Mouse (Mus musculus): Measurements from ENCODE around the gene Notch3. TPM values are rescaled to one million over a fixed set of nuclear protein-coding genes. Genes with fewer than 3 reads are reported as not detected.
A peak's percentile ranks its signal among the peaks of the same experiment; 100 is the strongest.

Gene Notch3
- polyA plus RNA-seq, 1 experiment from 2014 or later, result 0.20 TPM

DNA sequence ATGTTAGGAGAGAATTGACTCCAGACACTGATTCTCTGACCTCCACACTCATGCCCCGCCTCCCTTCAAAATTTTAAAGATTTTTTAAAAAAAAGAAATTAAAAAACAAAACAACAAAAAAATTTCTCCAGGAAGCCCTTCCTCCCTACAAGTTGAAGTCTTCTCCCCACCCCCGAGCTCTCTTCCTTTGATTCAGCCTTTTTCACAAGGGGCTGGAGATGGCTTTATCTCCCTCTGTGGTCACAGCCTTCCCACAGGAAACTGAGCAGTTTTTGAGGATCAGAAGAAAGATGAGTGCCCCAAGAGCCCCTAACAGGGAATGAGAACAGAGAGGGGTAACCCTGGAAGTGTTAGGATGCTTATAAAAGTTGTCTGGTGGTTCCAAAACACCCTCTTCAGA, 5.8 kb upstream of the Notch3 start:
- Histone ChIP-seq H3K4me1 (ENCODE audit: insufficient read depth) (peaks cover 5% of the 10 kb centered on the region), H3K4me3 (ENCODE audit: low read depth, low read length) (no peak overlapping the region), H3K4me2 (ENCODE audit: low read depth, low read length) (no peak overlapping the region), H3K9me3 (ENCODE audit: low read length) (no peaks in the 10 kb centered on the region), H3K27me3 (ENCODE audit: insufficient read depth, low read length) (0 out of 2 replicates have a peak, but pooled peaks cover 3% of the 10 kb centered on the region), H3K9ac (replicated peaks) (no peak overlapping the region), H3K27ac (ENCODE audit: low read depth) (no peak overlapping the region), H3K36me3 (replicated peaks; ENCODE audit: insufficient read depth, low read length) (no peaks in the 10 kb centered on the region)
- ATAC-seq, result no peak
- DNase-seq, result no peak
- 71% methylated on average over 2 of the region's 2 CpGs for WGBS (ENCODE audit: insufficient replicate concordance)
- no peak for TF ChIP-seq EP300 (IDR thresholded peaks at IDR 0.05; ENCODE audit: low read depth)
- TF ChIP-seq CTCF (IDR thresholded peaks at IDR 0.05; ENCODE audit: low read depth), result no peak

DNA sequence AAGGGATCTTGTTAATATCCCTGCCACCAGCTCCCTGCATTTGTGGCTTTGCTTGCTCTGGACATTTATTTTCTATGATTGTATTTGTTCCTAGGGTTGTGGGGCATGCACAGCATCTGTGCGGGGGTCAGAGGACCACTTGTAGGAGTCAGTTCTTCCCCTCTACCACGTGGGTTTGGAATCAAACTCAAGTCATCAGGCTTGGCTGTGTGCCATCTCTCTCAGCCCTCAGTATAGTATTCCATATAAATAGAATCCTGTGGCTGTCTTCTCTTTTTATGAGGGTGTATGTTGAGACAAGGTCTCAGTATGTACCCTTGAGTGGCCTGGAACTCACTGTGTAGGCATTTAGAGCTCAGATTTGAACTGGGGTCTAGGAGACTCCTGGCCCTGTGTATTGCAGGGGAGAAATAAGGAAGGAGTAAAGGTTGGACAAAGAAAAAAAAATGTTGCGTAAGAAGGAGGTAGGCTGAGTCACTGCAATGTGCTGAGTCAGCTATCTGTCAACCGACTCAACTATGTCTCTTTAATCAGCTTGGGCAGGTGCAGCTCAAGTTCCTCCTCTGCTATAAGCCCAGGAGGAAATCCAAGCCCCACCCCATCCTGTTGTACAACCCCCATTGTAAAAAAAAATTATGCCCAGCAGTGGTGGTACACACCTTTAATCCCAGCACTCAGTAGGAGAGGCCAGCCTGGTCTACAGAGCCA, 3.0 kb upstream of the Notch3 start:
- TF ChIP-seq CTCF (IDR thresholded peaks at IDR 0.05; ENCODE audit: low read depth), result no peak
- peak; percentile 49; the same call in 1 of the 2 replicates for TF ChIP-seq EP300 (IDR thresholded peaks at IDR 0.05; ENCODE audit: low read depth)
- no peaks in the 10 kb centered on the region for H3K36me3 ChIP-seq (replicated peaks; ENCODE audit: insufficient read depth, low read length)
- ATAC-seq (peak; percentile 29; the same call in 1 of the 2 replicates), DNase-seq (no peak)
- H3K4me3 ChIP-seq (ENCODE audit: low read depth, low read length), result no peak overlapping the region
- no peaks in the 10 kb centered on the region for H3K9me3 ChIP-seq (ENCODE audit: low read length)
- H3K27ac ChIP-seq (ENCODE audit: low read depth), result no peak overlapping the region
- H3K27me3 ChIP-seq (ENCODE audit: insufficient read depth, low read length), result peaks cover 27% of the 10 kb centered on the region
- no peak overlapping the region for H3K4me2 ChIP-seq (ENCODE audit: low read depth, low read length)
- no peak overlapping the region for H3K9ac ChIP-seq (replicated peaks)
- peaks cover 19% of the 10 kb centered on the region for H3K4me1 ChIP-seq (ENCODE audit: insufficient read depth)
- 33% methylated on average over 4 of the region's 4 CpGs for WGBS (ENCODE audit: insufficient replicate concordance)

- Histone ChIP-seq H3K4me3 (ENCODE audit: low read depth, low read length) (peak overlapping the region; percentile 48), H3K27ac (ENCODE audit: low read depth) (no peak overlapping the region), H3K9me3 (ENCODE audit: low read length) (no peaks in the 10 kb centered on the region), H3K36me3 (replicated peaks; ENCODE audit: insufficient read depth, low read length) (no peaks in the 10 kb centered on the region), H3K9ac (replicated peaks) (peak overlapping the region; percentile 3; the same call in 1 of the 2 replicates), H3K4me2 (ENCODE audit: low read depth, low read length) (peak overlapping the region; percentile 80), H3K4me1 (ENCODE audit: insufficient read depth) (peaks cover 26% of the 10 kb centered on the region), H3K27me3 (ENCODE audit: insufficient read depth, low read length) (peaks cover 62% of the 10 kb centered on the region)
- ATAC-seq, result no peak
- DNase-seq, result peak; percentile 53
- 1% methylated on average over 24 of the region's 43 CpGs for WGBS (ENCODE audit: insufficient replicate concordance)
- TF ChIP-seq CTCF (IDR thresholded peaks at IDR 0.05; ENCODE audit: low read depth) (no peak), EP300 (IDR thresholded peaks at IDR 0.05; ENCODE audit: low read depth) (no peak)
Observed at GRCm38 (mm10) chr17:32165803-32166595, 653 bp downstream of the Notch3 start.

- Histone ChIP-seq H3K9me3 (ENCODE audit: low read length) (no peaks in the 10 kb centered on the region), H3K27ac (ENCODE audit: low read depth) (no peak overlapping the region), H3K36me3 (replicated peaks; ENCODE audit: insufficient read depth, low read length) (no peaks in the 10 kb centered on the region), H3K4me2 (ENCODE audit: low read depth, low read length) (peak overlapping the region; percentile 80), H3K4me3 (ENCODE audit: low read depth, low read length) (peak overlapping the region; percentile 48), H3K27me3 (ENCODE audit: insufficient read depth, low read length) (peaks cover 68% of the 10 kb centered on the region), H3K9ac (replicated peaks) (0 out of 2 replicates have a peak overlapping the region, but pooled peaks have one; percentile 3), H3K4me1 (ENCODE audit: insufficient read depth) (peaks cover 26% of the 10 kb centered on the region)
- DNase-seq (no peak), ATAC-seq (no peak)
- no peak for TF ChIP-seq CTCF (IDR thresholded peaks at IDR 0.05; ENCODE audit: low read depth)
- no peak for TF ChIP-seq EP300 (IDR thresholded peaks at IDR 0.05; ENCODE audit: low read depth)
- WGBS (ENCODE audit: insufficient replicate concordance), result 20% methylated on average over 9 of the region's 9 CpGs
Observed at GRCm38 (mm10) chr17:32165266-32165802, 1.3 kb downstream of the Notch3 start.

DNA sequence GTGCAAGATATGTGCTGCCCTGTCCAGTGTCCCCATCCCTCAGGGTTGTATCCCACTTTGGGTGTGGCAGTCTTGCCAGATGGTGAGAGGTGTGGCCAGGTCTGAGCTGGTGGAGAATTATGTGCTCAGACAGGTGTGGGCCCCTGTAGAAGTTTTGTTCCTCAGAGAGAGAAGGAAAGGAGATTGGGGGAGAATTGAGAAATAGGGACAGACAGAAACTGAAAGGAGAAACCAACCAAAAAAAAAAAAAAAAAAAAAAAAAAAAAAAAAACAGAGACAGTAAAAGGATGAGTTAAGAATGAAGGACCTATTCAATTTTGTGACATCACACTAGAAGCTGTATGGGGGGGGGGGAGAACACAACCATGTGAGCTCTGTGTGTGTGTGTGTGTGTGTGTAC, 1.9 kb downstream of the Notch3 start:
- no peak overlapping the region for H3K4me2 ChIP-seq (ENCODE audit: low read depth, low read length)
- DNase-seq, result no peak
- no peak for TF ChIP-seq CTCF (IDR thresholded peaks at IDR 0.05; ENCODE audit: low read depth)
- TF ChIP-seq EP300 (IDR thresholded peaks at IDR 0.05; ENCODE audit: low read depth), result no peak
- H3K27ac ChIP-seq (ENCODE audit: low read depth), result no peak overlapping the region
- H3K27me3 ChIP-seq (ENCODE audit: insufficient read depth, low read length), result peaks cover 68% of the 10 kb centered on the region
- peaks cover 26% of the 10 kb centered on the region for H3K4me1 ChIP-seq (ENCODE audit: insufficient read depth)
- H3K36me3 ChIP-seq (replicated peaks; ENCODE audit: insufficient read depth, low read length), result no peaks in the 10 kb centered on the region
- H3K9ac ChIP-seq (replicated peaks), result no peak overlapping the region
- no peak for ATAC-seq
- H3K4me3 ChIP-seq (ENCODE audit: low read depth, low read length), result no peak overlapping the region
- no peaks in the 10 kb centered on the region for H3K9me3 ChIP-seq (ENCODE audit: low read length)

Measured in liver, postnatal 0 days (tissue).